Mouse (Mus musculus): ENCODE measurements around the gene Tmem108.
A peak's percentile ranks its signal among the peaks of the same experiment; 100 is the strongest.

Tmem108 gene

GRCm38 (mm10) chr9:103636847-103637246, 124.8 kb downstream of the Tmem108 start:
- no peak for DNase-seq (ENCODE audit: low read depth, low spot score)

- DNase-seq (ENCODE audit: low read depth, low spot score), result no peak
These were observed 132.7 kb downstream of the Tmem108 start for GRCm38 (mm10) chr9:103628861-103629469.

- DNase-seq (ENCODE audit: low read depth, low spot score), result no peak
These were observed 134.2 kb downstream of the Tmem108 start for GRCm38 (mm10) chr9:103627404-103627900.

- no peak for DNase-seq (ENCODE audit: low read depth, low spot score)
These were observed 135.5 kb downstream of the Tmem108 start for GRCm38 (mm10) chr9:103626156-103626555.

- peak; percentile 73 for DNase-seq (ENCODE audit: low read depth, low spot score)
These were observed 137.0 kb downstream of the Tmem108 start for GRCm38 (mm10) chr9:103624649-103625048.

- no peak for DNase-seq (ENCODE audit: low read depth, low spot score)
These were observed 137.9 kb downstream of the Tmem108 start for GRCm38 (mm10) chr9:103623560-103624316.

- no peak for DNase-seq (ENCODE audit: low read depth, low spot score)
These were observed 138.6 kb downstream of the Tmem108 start for GRCm38 (mm10) chr9:103622988-103623387.

- no peak for DNase-seq (ENCODE audit: low read depth, low spot score)
These were observed 139.8 kb downstream of the Tmem108 start for GRCm38 (mm10) chr9:103621870-103622269.

- DNase-seq (ENCODE audit: low read depth, low spot score), result no peak
These were observed 141.0 kb downstream of the Tmem108 start for GRCm38 (mm10) chr9:103620517-103621212.

- no peak for DNase-seq (ENCODE audit: low read depth, low spot score)
These were observed 147.4 kb downstream of the Tmem108 start for GRCm38 (mm10) chr9:103614260-103614659.

GRCm38 (mm10) chr9:103608161-103609058, 153.2 kb downstream of the Tmem108 start:
- no peak for DNase-seq (ENCODE audit: low read depth, low spot score)

GRCm38 (mm10) chr9:103606056-103606455, 155.6 kb downstream of the Tmem108 start:
- DNase-seq (ENCODE audit: low read depth, low spot score), result no peak

- no peak for DNase-seq (ENCODE audit: low read depth, low spot score)
These were observed 157.8 kb downstream of the Tmem108 start for GRCm38 (mm10) chr9:103603792-103604191.

GRCm38 (mm10) chr9:103601878-103602277, 159.8 kb downstream of the Tmem108 start:
- DNase-seq (ENCODE audit: low read depth, low spot score), result no peak

- DNase-seq (ENCODE audit: low read depth, low spot score), result no peak
These were observed 160.8 kb downstream of the Tmem108 start for GRCm38 (mm10) chr9:103600834-103601233.

GRCm38 (mm10) chr9:103599908-103600307, 161.7 kb downstream of the Tmem108 start:
- DNase-seq (ENCODE audit: low read depth, low spot score), result no peak

- no peak for DNase-seq (ENCODE audit: low read depth, low spot score)
These were observed 163.8 kb downstream of the Tmem108 start for GRCm38 (mm10) chr9:103597861-103598260.

GRCm38 (mm10) chr9:103595190-103595837, 166.3 kb downstream of the Tmem108 start:
- DNase-seq (ENCODE audit: low read depth, low spot score), result peak; percentile 25

- no peak for DNase-seq (ENCODE audit: low read depth, low spot score)
These were observed 167.0 kb downstream of the Tmem108 start for GRCm38 (mm10) chr9:103594423-103595189.

- DNase-seq (ENCODE audit: low read depth, low spot score), result no peak
These were observed 168.6 kb downstream of the Tmem108 start for GRCm38 (mm10) chr9:103593079-103593478.

Measured in retina, adult 2 months (tissue).